Mouse (Mus musculus) B cell, adult 62 days (primary cell): Measurements from ENCODE around the gene Olfr502. TPM values are rescaled to one million over a fixed set of nuclear protein-coding genes. Genes with fewer than 3 reads are reported as not detected.

Source experiments
- total RNA-seq: library from RNA; stranded (reverse); gene quantifications from 4 replicates; pipeline ENCODE4 v1.2.4, GENCODE M21; 2023

Olfr502 gene
- not detected in 4 replicates for total RNA-seq

DNA sequence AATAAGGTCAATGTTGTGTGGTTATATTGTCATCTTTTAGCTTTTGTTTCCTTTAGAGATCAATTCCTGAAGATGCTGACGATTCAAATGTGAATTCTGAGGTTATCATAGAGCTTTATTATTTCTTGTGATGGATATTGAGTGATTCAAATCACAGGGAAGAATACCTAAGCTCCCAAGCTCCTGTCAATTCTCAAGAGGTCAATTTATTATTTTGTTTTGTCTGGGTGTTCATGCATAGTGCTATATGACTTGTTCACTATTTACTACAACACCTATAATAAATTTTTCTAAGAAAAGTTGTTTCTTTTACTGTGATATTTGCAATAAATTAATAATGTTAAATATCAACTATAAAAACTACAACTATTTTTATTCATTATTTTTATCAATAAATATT is at the start of gene Olfr502:
Gene Olfr502 (minus strand): TSS at position 101 of the 400 bp plus-strand sequence.

DNA sequence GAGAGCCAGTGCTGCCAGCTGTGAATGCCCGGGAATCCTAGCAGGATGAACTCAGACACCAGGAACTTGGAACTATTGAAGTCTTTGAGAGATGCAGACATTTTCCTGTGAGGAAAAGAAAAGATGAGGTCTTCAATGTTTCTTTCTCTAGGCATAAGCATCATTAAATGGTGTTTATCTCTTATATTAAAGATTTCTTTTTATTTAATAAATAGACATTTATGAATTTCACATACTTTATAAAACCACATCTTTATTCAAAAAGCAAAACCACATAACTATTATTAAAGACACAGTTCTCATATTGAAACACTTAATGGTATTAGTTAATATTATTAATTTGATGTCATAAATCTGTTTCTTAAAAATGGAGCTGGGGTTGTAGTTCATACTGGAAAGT is 40.8 kb upstream of the Olfr502 start, which contains the start of gene Olfr504:
Gene Olfr504 (minus strand): TSS at position 101 of the 400 bp plus-strand sequence.

DNA sequence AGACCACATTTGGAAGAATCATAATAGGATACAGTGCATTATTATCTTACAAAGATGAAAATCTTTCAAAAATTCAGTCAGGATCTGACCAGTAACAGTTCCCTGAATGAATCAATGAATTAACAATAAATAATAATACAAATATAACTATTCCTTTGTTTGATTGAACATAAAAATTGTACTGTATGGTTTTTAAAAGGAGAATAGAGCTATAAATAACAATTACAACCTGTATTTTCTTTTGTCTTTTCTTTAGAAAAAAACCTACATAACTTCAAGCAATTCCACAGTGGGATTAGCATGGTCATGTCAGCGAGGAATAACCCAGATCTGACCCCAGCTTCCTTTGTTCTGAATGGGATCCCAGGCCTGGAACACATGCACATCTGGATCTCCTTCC is 19.4 kb upstream of the Olfr502 start, which contains the start of gene Olfr503:
Gene Olfr503 (plus strand): TSS at position 301 of the 400 bp plus-strand sequence.

Other genes starting within 250 kb of the Olfr502 start
- gene Olfr490, start 236.1 kb downstream of the Olfr502 start, total RNA-seq: not detected in 4 replicates
- not detected in 4 replicates for gene Olfr491, start 211.6 kb downstream of the Olfr502 start, total RNA-seq
- gene Olfr492, start 201.4 kb downstream of the Olfr502 start, total RNA-seq: not detected in 4 replicates
- not detected in 4 replicates for gene Olfr493, start 178.1 kb downstream of the Olfr502 start, total RNA-seq
- not detected in 4 replicates for gene Olfr494, start 159.7 kb downstream of the Olfr502 start, total RNA-seq
- not detected in 4 replicates for gene Olfr495, start 131.9 kb downstream of the Olfr502 start, total RNA-seq
- not detected in 4 replicates for gene Olfr497, start 104.6 kb downstream of the Olfr502 start, total RNA-seq
- not detected in 4 replicates for gene Olfr498, start 59.7 kb downstream of the Olfr502 start, total RNA-seq
- gene Olfr503, start 19.5 kb upstream of the Olfr502 start, total RNA-seq: not detected in 4 replicates
- gene Olfr504, start 40.7 kb upstream of the Olfr502 start, total RNA-seq: not detected in 4 replicates
- not detected in 4 replicates for gene Olfr506, start 85.7 kb upstream of the Olfr502 start, total RNA-seq
- not detected in 4 replicates for gene Olfr507, start 96.7 kb upstream of the Olfr502 start, total RNA-seq
- not detected in 4 replicates for gene Olfr508, start 104.9 kb upstream of the Olfr502 start, total RNA-seq
- 0.15 TPM in 1 of 4 replicates, not detected in the others for gene Olfr509, start 126.8 kb upstream of the Olfr502 start, total RNA-seq
- gene Olfr510, start 141.4 kb upstream of the Olfr502 start, total RNA-seq: not detected in 4 replicates
- not detected in 4 replicates for gene Olfr512, start 188.3 kb upstream of the Olfr502 start, total RNA-seq
- not detected in 4 replicates for gene Olfr513, start 225.9 kb upstream of the Olfr502 start, total RNA-seq